Mouse (Mus musculus) embryonic facial prominence, embryonic 14.5 days (tissue): ENCODE results near the gene Gnat1. TPM values are rescaled to one million over a fixed set of nuclear protein-coding genes. Genes with fewer than 3 reads are reported as not detected.
"Not testable (repeated sequence)": the region's sequence is repeated elsewhere in the genome, so short reads cannot be mapped to it uniquely, and the experiment has no call there.

Experiments
- ATAC-seq: fragments of 200-750 bp; cut with Nextera tagmentation; 2 replicates; pipeline ENCODE4 v1.8.0; 2017; ENCODE audit warnings: low read depth, moderate number of reproducible peaks, moderate TSS enrichment
- DNase-seq: peaks from one replicate; pipeline ENCODE4 v3.0.0-alpha.2; 2015; ENCODE audit warnings: low spot score
- H3K27ac ChIP-seq: fragments of 300-500 bp; sonication (generic); replicated peaks from 2 replicates; pipeline ENCODE4 v1.5.1; 2014; ENCODE audit warnings: low read depth, mild to moderate bottlenecking, low read length, moderate library complexity
- H3K27me3 ChIP-seq: fragments of 300-500 bp; sonication (generic); replicated peaks from 2 replicates; pipeline ENCODE4 v1.6.1; 2014; ENCODE audit warnings: low read length; ENCODE audit not compliant: control insufficient read depth, insufficient read depth
- H3K36me3 ChIP-seq: fragments of 300-500 bp; sonication (generic); 2 replicates; pipeline ENCODE4 v1.6.1; 2014; ENCODE audit warnings: low read length, mixed read lengths; ENCODE audit not compliant: control insufficient read depth, insufficient read depth
- H3K4me1 ChIP-seq: fragments of 300-500 bp; sonication (generic); 2 replicates; pipeline ENCODE4 v1.6.1; 2014; ENCODE audit warnings: antibody characterized with exemption, low read length; ENCODE audit not compliant: control insufficient read depth, insufficient read depth
- H3K4me2 ChIP-seq: fragments of 300-500 bp; sonication (generic); 2 replicates; pipeline ENCODE4 v1.6.1; 2014; ENCODE audit warnings: low read depth, mild to moderate bottlenecking, low read length, moderate library complexity, mixed read lengths
- H3K4me3 ChIP-seq: fragments of 300-500 bp; sonication (generic); 2 replicates; pipeline ENCODE4 v1.5.1; 2014; ENCODE audit warnings: low read depth, mild to moderate bottlenecking, low read length
- H3K9ac ChIP-seq: fragments of 300-500 bp; sonication (generic); 2 replicates; pipeline ENCODE4 v1.6.1; 2014; ENCODE audit warnings: low read depth, mild to moderate bottlenecking, low read length, moderate library complexity, mixed read lengths
- H3K9me3 ChIP-seq: fragments of 300-500 bp; sonication (generic); 2 replicates; pipeline ENCODE4 v1.6.1; 2016; ENCODE audit warnings: low read length; ENCODE audit not compliant: control insufficient read depth
- WGBS: fragments of 180-500 bp; shearing (Covaris S2); extraction: QIAGEN DNeasy Blood & Tissue Kit; methylation state at CpG from one replicate; pipeline ENCODE4 v1.1.7; 2014; 5-methylcytosine and 5-hydroxymethylcytosine counted together
- polyA plus RNA-seq: library from polyadenylated mRNA; unstranded; fragments of >200 nt; fragmentation: Nextera tagmentation; extraction: Ambion mirVana; gene quantifications from 2 replicates; pipeline ENCODE4 v1.2.1, GENCODE M21; 2014

The Gnat1 gene
- polyA plus RNA-seq, 1 experiment from 2014 or later, result 1.5 TPM

- Histone ChIP-seq H3K27me3 (no peaks in the 10 kb centered on the region), H3K36me3 (peaks cover 88% of the 10 kb centered on the region), H3K4me2 (no peak overlapping the region), H3K27ac (no peak overlapping the region), H3K9ac (no peak overlapping the region), H3K4me1 (0 out of 2 replicates have a peak, but pooled peaks cover under 1% of the 10 kb centered on the region), H3K9me3 (no peaks in the 10 kb centered on the region), H3K4me3 (no peak overlapping the region)
- no peak for ATAC-seq
- no peak for DNase-seq
- 95% methylated on average over 5 of the region's 5 CpGs for WGBS
These were observed 8.9 kb upstream of the Gnat1 start for GRCm38 (mm10) chr9:107688415-107688814.

GRCm38 (mm10) chr9:107685231-107685981, 5.9 kb upstream of the Gnat1 start:
- Histone ChIP-seq H3K9ac (no peak overlapping the region), H3K4me1 (no peaks in the 10 kb centered on the region), H3K36me3 (peaks cover 77% of the 10 kb centered on the region), H3K4me2 (no peak overlapping the region), H3K27ac (no peak overlapping the region), H3K9me3 (no peaks in the 10 kb centered on the region), H3K4me3 (no peak overlapping the region), H3K27me3 (no peaks in the 10 kb centered on the region)
- DNase-seq (peak; percentile 61), ATAC-seq (peak; percentile 82)
- WGBS, result 47% methylated on average over 16 of the region's 17 CpGs

- no peaks in the 10 kb centered on the region for H3K4me1 ChIP-seq
- H3K4me2 ChIP-seq, result no peak overlapping the region
- DNase-seq (no peak), ATAC-seq (no peak)
- peaks cover 49% of the 10 kb centered on the region for H3K36me3 ChIP-seq
- no peak overlapping the region for H3K4me3 ChIP-seq
- H3K27ac ChIP-seq, result no peak overlapping the region
- H3K27me3 ChIP-seq, result peaks cover 5% of the 10 kb centered on the region
- no peak overlapping the region for H3K9ac ChIP-seq
- WGBS, result 82% methylated on average over 10 of the region's 20 CpGs
- no peaks in the 10 kb centered on the region for H3K9me3 ChIP-seq
These were observed 2.9 kb upstream of the Gnat1 start for GRCm38 (mm10) chr9:107682405-107682804.

- peaks cover 30% of the 10 kb centered on the region for H3K27me3 ChIP-seq
- 93% methylated on average over 2 of the region's 2 CpGs for WGBS
These were observed 651 bp downstream of the Gnat1 start for GRCm38 (mm10) chr9:107678861-107679260.

GRCm38 (mm10) chr9:107677819-107678526, 1.5 kb downstream of the Gnat1 start:
- not testable (repeated sequence) for ATAC-seq, H3K4me2 ChIP-seq, H3K9ac ChIP-seq, H3K4me3 ChIP-seq, H3K4me1 ChIP-seq, H3K27ac ChIP-seq, H3K9me3 ChIP-seq
- H3K27me3 ChIP-seq, result peaks cover 30% of the 10 kb centered on the region
- 38% methylated on average over 14 of the region's 14 CpGs for WGBS
- peaks cover 13% of the 10 kb centered on the region for H3K36me3 ChIP-seq
- DNase-seq, result peak; percentile 80

More at GRCm38 (mm10) chr9:107678861-107679260, 651 bp downstream of the Gnat1 start:
- Histone ChIP-seq H3K4me3 (no peak overlapping the region), H3K4me1 (0 out of 2 replicates have a peak, but pooled peaks cover 3% of the 10 kb centered on the region), H3K36me3 (peaks cover 21% of the 10 kb centered on the region), H3K27ac (no peak overlapping the region), H3K9ac (no peak overlapping the region), H3K9me3 (no peaks in the 10 kb centered on the region), H3K4me2 (no peak overlapping the region)
- ATAC-seq (no peak), DNase-seq (no peak)

GRCm38 (mm10) chr9:107677091-107677784, 2.3 kb downstream of the Gnat1 start:
- ATAC-seq (no peak; the same call in 1 of the 2 replicates), DNase-seq (peak; percentile 41)
- no peak overlapping the region for H3K9ac ChIP-seq
- peaks cover 6% of the 10 kb centered on the region; the same call in 1 of the 2 replicates for H3K36me3 ChIP-seq
- no peaks in the 10 kb centered on the region for H3K9me3 ChIP-seq
- no peak overlapping the region for H3K4me2 ChIP-seq
- H3K4me1 ChIP-seq, result 0 out of 2 replicates have a peak, but pooled peaks cover 3% of the 10 kb centered on the region
- peak overlapping the region; percentile 40; the same call in 1 of the 2 replicates for H3K4me3 ChIP-seq
- H3K27ac ChIP-seq, result no peak overlapping the region
- WGBS, result 26% methylated on average over 17 of the region's 17 CpGs
- peaks cover 30% of the 10 kb centered on the region for H3K27me3 ChIP-seq

- Histone ChIP-seq H3K9me3 (no peaks in the 10 kb centered on the region), H3K36me3 (no peaks in the 10 kb centered on the region), H3K9ac (peak overlapping the region; percentile 42), H3K4me1 (0 out of 2 replicates have a peak, but pooled peaks cover 3% of the 10 kb centered on the region), H3K27ac (no peak overlapping the region), H3K4me3 (peak overlapping the region; percentile 40), H3K27me3 (peaks cover 30% of the 10 kb centered on the region), H3K4me2 (peak overlapping the region; percentile 62)
- 2% methylated on average over 22 of the region's 25 CpGs for WGBS
- ATAC-seq (peak; percentile 19; the same call in 1 of the 2 replicates), DNase-seq (no peak)
These were observed 3.2 kb downstream of the Gnat1 start for GRCm38 (mm10) chr9:107676302-107676701.

GRCm38 (mm10) chr9:107675671-107676301, 3.7 kb downstream of the Gnat1 start:
- DNase-seq (peak; percentile 81), ATAC-seq (peak; percentile 59; the same call in 1 of the 2 replicates)
- H3K36me3 ChIP-seq, result no peaks in the 10 kb centered on the region
- peak overlapping the region; percentile 42 for H3K9ac ChIP-seq
- WGBS, result under 1% methylated on average over 38 of the region's 39 CpGs
- H3K27me3 ChIP-seq, result peaks cover 30% of the 10 kb centered on the region
- peak overlapping the region; percentile 40 for H3K4me3 ChIP-seq
- no peaks in the 10 kb centered on the region for H3K9me3 ChIP-seq
- 0 out of 2 replicates have a peak, but pooled peaks cover 3% of the 10 kb centered on the region for H3K4me1 ChIP-seq
- H3K27ac ChIP-seq, result no peak overlapping the region
- H3K4me2 ChIP-seq, result peak overlapping the region; percentile 62
